Mouse (Mus musculus): ENCODE results near the gene Dgkz. TPM values are rescaled to one million over a fixed set of nuclear protein-coding genes. Genes with fewer than 3 reads are reported as not detected.
A peak's percentile ranks its signal among the peaks of the same experiment; 100 is the strongest.

Dgkz gene
- polyA plus RNA-seq, 1 experiment from 2014 or later, result 34.9 TPM

DNA sequence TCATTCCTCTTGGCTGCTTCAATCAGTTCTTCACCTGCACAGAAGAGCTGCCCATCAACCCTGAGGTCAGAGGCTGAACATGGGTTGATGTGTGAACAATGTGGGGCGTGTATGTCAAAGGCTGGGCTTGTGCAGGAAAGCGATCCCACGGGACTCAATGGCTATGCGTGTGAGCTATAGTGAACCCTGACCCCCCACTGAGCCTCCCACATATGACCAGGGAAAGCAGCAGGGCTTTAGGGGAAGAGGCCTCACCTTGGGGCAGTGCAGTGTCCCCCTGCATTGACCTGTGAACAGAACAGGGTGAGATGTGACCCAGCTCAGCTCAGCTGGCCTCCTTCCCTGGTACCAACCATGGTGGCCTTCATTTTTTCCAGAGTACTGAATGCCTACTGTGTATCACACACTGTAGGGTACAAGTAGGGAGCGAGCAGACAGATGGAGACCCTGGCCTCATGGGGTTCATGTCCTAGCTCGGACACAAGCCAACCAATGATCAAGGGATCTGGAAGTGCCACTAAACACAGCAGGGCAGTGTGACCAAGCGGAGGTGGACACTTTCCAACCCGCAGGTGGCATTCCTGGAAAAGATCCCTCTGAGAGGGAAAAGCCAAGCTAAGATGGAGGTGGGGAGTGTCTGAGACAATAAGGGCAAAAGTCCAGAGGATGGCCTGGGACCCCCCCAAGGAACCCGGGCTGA, 40.7 kb downstream of the Dgkz start:
- WGBS, result 84% methylated on average over 9 of the region's 9 CpGs
- no peaks in the 10 kb centered on the region for H3K27me3 ChIP-seq (ENCODE audit: control insufficient read depth, insufficient read depth, low read length)
- H3K4me1 ChIP-seq (ENCODE audit: control insufficient read depth, insufficient read depth, low read length), result peaks cover 25% of the 10 kb centered on the region
- no peak overlapping the region for H3K27ac ChIP-seq (ENCODE audit: low read length)
- no peak overlapping the region for H3K4me2 ChIP-seq (ENCODE audit: low read depth, low read length)
- ATAC-seq (ENCODE audit: insufficient read depth, low FRiP score), result no peak
- peaks cover 21% of the 10 kb centered on the region; the same call in 1 of the 2 replicates for H3K36me3 ChIP-seq (ENCODE audit: control insufficient read depth, insufficient read depth, low read length)
- no peak overlapping the region for H3K9ac ChIP-seq (ENCODE audit: low read length)
- no peak overlapping the region for H3K4me3 ChIP-seq (replicated peaks; ENCODE audit: low read length)
- no peaks in the 10 kb centered on the region for H3K9me3 ChIP-seq (replicated peaks; ENCODE audit: control insufficient read depth, low read length)

DNA sequence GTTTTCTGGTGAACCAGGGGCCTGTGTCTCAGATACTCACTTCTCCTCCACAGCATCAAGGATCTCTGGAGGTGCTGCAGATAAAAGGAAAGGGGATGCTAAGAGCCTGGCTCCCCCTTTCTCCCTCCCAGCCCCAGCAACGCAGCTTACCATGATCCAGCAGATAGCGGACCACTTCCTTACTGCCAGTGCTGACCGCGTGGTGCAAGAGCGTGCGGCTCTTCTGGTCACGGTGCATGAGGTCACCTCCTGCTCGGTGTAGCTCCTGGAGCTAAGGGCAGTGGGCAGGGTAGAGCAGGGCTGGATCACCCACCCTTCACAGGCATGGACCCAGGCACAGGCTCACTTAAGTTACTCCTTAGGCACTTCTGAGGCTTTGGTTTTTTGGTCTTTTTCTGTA, 41.6 kb downstream of the Dgkz start:
- Histone ChIP-seq H3K4me1 (ENCODE audit: control insufficient read depth, insufficient read depth, low read length) (peaks cover 28% of the 10 kb centered on the region), H3K9ac (ENCODE audit: low read length) (no peak overlapping the region), H3K36me3 (ENCODE audit: control insufficient read depth, insufficient read depth, low read length) (peaks cover 15% of the 10 kb centered on the region; the same call in 1 of the 2 replicates), H3K27ac (ENCODE audit: low read length) (no peak overlapping the region), H3K27me3 (ENCODE audit: control insufficient read depth, insufficient read depth, low read length) (no peaks in the 10 kb centered on the region), H3K4me3 (replicated peaks; ENCODE audit: low read length) (no peak overlapping the region), H3K9me3 (replicated peaks; ENCODE audit: control insufficient read depth, low read length) (no peaks in the 10 kb centered on the region), H3K4me2 (ENCODE audit: low read depth, low read length) (no peak overlapping the region)
- no peak for ATAC-seq (ENCODE audit: insufficient read depth, low FRiP score)
- WGBS, result 40% methylated on average over 8 of the region's 8 CpGs

GRCm38 (mm10) chr2:91933471-91933870, 42.2 kb downstream of the Dgkz start:
- no peak overlapping the region for H3K9ac ChIP-seq (ENCODE audit: low read length)
- 48% methylated on average over 9 of the region's 9 CpGs for WGBS
- H3K4me2 ChIP-seq (ENCODE audit: low read depth, low read length), result no peak overlapping the region
- no peak overlapping the region for H3K4me3 ChIP-seq (replicated peaks; ENCODE audit: low read length)
- peaks cover 15% of the 10 kb centered on the region; the same call in 1 of the 2 replicates for H3K36me3 ChIP-seq (ENCODE audit: control insufficient read depth, insufficient read depth, low read length)
- H3K4me1 ChIP-seq (ENCODE audit: control insufficient read depth, insufficient read depth, low read length), result peaks cover 28% of the 10 kb centered on the region
- ATAC-seq (ENCODE audit: insufficient read depth, low FRiP score), result no peak
- H3K27ac ChIP-seq (ENCODE audit: low read length), result peak overlapping the region; percentile 29; the same call in 1 of the 2 replicates
- H3K9me3 ChIP-seq (replicated peaks; ENCODE audit: control insufficient read depth, low read length), result no peaks in the 10 kb centered on the region
- H3K27me3 ChIP-seq (ENCODE audit: control insufficient read depth, insufficient read depth, low read length), result no peaks in the 10 kb centered on the region

DNA sequence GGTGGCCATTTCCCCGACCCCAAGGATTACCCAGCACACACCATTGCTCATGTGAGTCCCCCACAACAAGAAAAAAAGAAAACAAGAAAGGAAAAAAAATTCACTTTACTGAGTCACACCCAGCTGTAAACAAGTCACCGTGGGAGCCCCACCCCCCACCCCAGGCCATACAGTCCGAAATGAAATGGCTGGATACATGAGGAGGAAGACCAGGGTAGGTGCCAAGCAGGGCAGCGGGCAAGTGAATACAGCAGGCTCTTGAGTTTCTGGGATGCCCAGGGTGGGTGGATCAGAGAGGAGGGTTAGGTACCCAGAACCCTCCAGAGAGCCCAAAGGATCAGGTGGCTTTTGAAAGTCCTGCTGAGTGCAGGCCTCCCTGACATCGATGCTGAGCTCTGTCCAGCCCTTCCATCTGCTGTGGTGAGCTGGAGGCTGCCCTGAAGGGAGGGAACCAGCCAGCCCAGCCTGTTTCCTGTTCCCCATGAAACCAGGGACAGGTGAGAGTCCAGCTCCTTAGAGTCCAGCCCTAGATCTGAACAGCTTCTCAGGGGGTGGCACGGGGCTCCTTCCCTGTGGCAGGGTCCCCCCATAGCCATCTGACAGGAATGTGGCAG, 42.8 kb downstream of the Dgkz start:
- Histone ChIP-seq H3K36me3 (ENCODE audit: control insufficient read depth, insufficient read depth, low read length) (peaks cover 15% of the 10 kb centered on the region; the same call in 1 of the 2 replicates), H3K4me1 (ENCODE audit: control insufficient read depth, insufficient read depth, low read length) (peaks cover 32% of the 10 kb centered on the region), H3K4me2 (ENCODE audit: low read depth, low read length) (peak overlapping the region; percentile 78), H3K4me3 (replicated peaks; ENCODE audit: low read length) (no peak overlapping the region), H3K27ac (ENCODE audit: low read length) (peak overlapping the region; percentile 63; the same call in 1 of the 2 replicates), H3K9ac (ENCODE audit: low read length) (0 out of 2 replicates have a peak overlapping the region, but pooled peaks have one; percentile 85), H3K27me3 (ENCODE audit: control insufficient read depth, insufficient read depth, low read length) (no peaks in the 10 kb centered on the region), H3K9me3 (replicated peaks; ENCODE audit: control insufficient read depth, low read length) (no peaks in the 10 kb centered on the region)
- no peak for ATAC-seq (ENCODE audit: insufficient read depth, low FRiP score)
- 22% methylated on average over 6 of the region's 6 CpGs for WGBS

DNA sequence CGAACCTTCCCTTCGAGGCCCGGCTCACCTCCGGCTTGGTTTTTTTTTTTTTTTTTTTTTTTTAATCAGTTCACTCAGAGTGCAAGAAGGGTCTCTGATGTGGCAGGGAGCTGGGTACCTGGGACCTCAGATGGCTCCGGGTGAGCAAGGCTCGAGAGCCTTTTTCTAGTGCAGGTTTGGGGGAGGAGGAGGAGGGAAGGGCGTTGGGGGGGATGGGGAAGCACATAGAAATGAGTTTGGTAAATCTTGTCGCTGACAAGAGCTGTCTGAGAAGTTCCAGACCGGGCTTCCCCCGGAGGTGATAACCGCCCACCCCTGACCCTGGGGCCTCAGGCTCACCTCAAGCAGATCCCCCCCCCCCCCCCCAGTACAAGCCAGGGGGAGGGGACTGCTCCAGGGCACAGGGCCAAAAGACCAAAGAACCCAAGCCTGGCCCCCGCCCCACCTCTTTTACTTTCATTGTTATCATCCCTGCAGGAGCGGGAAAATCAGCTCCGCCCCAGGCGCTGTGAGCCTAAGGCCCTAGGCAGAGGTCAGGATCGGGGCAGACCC, 43.4 kb downstream of the Dgkz start, which contains the start of gene Mdk:
Gene Mdk (minus strand): TSS at position 138 of the 552 bp plus-strand sequence.
- Histone ChIP-seq H3K36me3 (ENCODE audit: control insufficient read depth, insufficient read depth, low read length) (peaks cover 12% of the 10 kb centered on the region; the same call in 1 of the 2 replicates), H3K27ac (ENCODE audit: low read length) (peak within 1 kb of the TSS; percentile 63), H3K27me3 (ENCODE audit: control insufficient read depth, insufficient read depth, low read length) (no peaks in the 10 kb centered on the region), H3K4me1 (ENCODE audit: control insufficient read depth, insufficient read depth, low read length) (peaks cover 32% of the 10 kb centered on the region), H3K9ac (ENCODE audit: low read length) (peak within 1 kb of the TSS; percentile 85), H3K9me3 (replicated peaks; ENCODE audit: control insufficient read depth, low read length) (no peaks in the 10 kb centered on the region), H3K4me3 (replicated peaks; ENCODE audit: low read length) (peak within 1 kb of the TSS; percentile 54), H3K4me2 (ENCODE audit: low read depth, low read length) (peak within 1 kb of the TSS; percentile 78)
- ATAC-seq (ENCODE audit: insufficient read depth, low FRiP score), result no peak
- 5% methylated on average over 13 of the region's 16 CpGs for WGBS

DNA sequence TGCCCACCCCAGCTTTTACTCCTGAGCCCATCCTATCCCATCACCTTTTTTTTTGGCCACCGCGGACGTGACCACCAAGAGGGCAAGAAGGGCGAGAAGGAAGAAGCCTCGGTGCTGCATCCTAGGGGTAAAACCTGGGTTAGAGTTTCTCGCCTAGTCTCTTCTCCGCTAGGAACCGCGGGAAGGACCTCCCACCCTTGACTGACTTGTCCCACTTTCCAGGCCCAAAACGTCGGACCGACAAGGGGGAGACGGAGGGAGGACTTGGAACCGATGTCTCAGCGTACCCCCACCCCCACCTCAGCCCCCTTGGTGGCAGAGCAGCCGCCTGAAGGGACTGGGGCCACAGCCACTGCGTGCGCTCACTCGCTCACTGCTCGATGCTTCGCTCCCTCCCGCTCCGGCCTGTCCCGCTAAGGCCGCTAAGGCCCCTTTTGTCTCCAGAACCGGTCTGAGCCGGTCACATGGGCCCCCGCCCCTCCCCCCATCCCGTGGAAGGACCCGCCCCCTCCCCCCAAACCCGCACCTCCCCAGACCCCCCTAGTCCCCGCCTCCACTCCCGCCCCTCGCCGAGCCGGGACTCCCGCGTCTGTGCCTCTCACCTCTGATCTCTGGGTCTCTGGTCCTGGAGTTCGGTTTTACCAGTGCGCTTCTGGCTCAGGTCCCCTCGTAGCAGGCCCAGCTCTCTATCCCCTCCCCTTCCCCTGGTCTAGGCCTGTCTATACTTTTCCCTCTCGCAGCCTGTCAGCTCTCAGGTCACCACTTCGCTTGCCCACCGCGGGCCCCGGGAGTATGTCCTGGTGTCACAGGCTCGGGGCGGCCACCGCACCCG, 44.1 kb downstream of the Dgkz start:
- peak; percentile 63 for ATAC-seq (ENCODE audit: insufficient read depth, low FRiP score)
- H3K4me3 ChIP-seq (replicated peaks; ENCODE audit: low read length), result peak overlapping the region; percentile 54
- H3K4me2 ChIP-seq (ENCODE audit: low read depth, low read length), result peak overlapping the region; percentile 78
- 0 out of 2 replicates have a peak, but pooled peaks cover 5% of the 10 kb centered on the region for H3K36me3 ChIP-seq (ENCODE audit: control insufficient read depth, insufficient read depth, low read length)
- WGBS, result 2% methylated on average over 41 of the region's 50 CpGs
- H3K4me1 ChIP-seq (ENCODE audit: control insufficient read depth, insufficient read depth, low read length), result peaks cover 32% of the 10 kb centered on the region
- H3K27me3 ChIP-seq (ENCODE audit: control insufficient read depth, insufficient read depth, low read length), result no peaks in the 10 kb centered on the region
- peak overlapping the region; percentile 85 for H3K9ac ChIP-seq (ENCODE audit: low read length)
- H3K27ac ChIP-seq (ENCODE audit: low read length), result peak overlapping the region; percentile 63
- H3K9me3 ChIP-seq (replicated peaks; ENCODE audit: control insufficient read depth, low read length), result no peaks in the 10 kb centered on the region

- Histone ChIP-seq H3K4me1 (ENCODE audit: control insufficient read depth, insufficient read depth, low read length) (peaks cover 32% of the 10 kb centered on the region), H3K27me3 (ENCODE audit: control insufficient read depth, insufficient read depth, low read length) (no peaks in the 10 kb centered on the region), H3K9ac (ENCODE audit: low read length) (peak overlapping the region; percentile 85), H3K4me3 (replicated peaks; ENCODE audit: low read length) (peak overlapping the region; percentile 54), H3K27ac (ENCODE audit: low read length) (peak overlapping the region; percentile 63), H3K4me2 (ENCODE audit: low read depth, low read length) (peak overlapping the region; percentile 78), H3K9me3 (replicated peaks; ENCODE audit: control insufficient read depth, low read length) (no peaks in the 10 kb centered on the region), H3K36me3 (ENCODE audit: control insufficient read depth, insufficient read depth, low read length) (0 out of 2 replicates have a peak, but pooled peaks cover 5% of the 10 kb centered on the region)
- no peak for ATAC-seq (ENCODE audit: insufficient read depth, low FRiP score)
- WGBS, result 7% methylated on average over 23 of the region's 23 CpGs
Measured at GRCm38 (mm10) chr2:91930761-91931291, 44.8 kb downstream of the Dgkz start.

DNA sequence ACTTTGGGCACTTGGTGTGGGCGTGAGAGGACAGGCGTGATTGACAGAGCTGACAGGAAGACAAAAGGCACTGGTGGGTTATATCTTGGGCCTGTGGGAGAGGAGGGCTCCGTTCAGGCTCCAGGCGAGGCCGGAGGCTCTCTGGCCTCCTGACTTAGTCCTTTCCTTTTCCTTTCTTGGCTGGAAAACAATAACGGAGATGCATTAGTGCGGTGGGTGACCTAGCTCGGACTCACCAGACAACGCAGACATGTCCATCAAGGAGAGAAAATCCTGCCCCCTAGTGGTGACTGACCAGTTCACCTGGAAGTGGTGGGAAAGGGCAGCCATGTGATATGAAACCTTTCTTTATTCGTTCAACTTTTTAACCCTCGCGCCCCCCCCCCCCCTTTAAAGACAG, 45.7 kb downstream of the Dgkz start:
- Histone ChIP-seq H3K27me3 (ENCODE audit: control insufficient read depth, insufficient read depth, low read length) (no peaks in the 10 kb centered on the region), H3K9me3 (replicated peaks; ENCODE audit: control insufficient read depth, low read length) (no peaks in the 10 kb centered on the region), H3K4me2 (ENCODE audit: low read depth, low read length) (peak overlapping the region; percentile 78), H3K4me3 (replicated peaks; ENCODE audit: low read length) (peak overlapping the region; percentile 54), H3K27ac (ENCODE audit: low read length) (no peak overlapping the region), H3K4me1 (ENCODE audit: control insufficient read depth, insufficient read depth, low read length) (peaks cover 32% of the 10 kb centered on the region), H3K9ac (ENCODE audit: low read length) (peak overlapping the region; percentile 85; the same call in 1 of the 2 replicates), H3K36me3 (ENCODE audit: control insufficient read depth, insufficient read depth, low read length) (0 out of 2 replicates have a peak, but pooled peaks cover 5% of the 10 kb centered on the region)
- 15% methylated on average over 12 of the region's 12 CpGs for WGBS
- ATAC-seq (ENCODE audit: insufficient read depth, low FRiP score), result no peak

All from stomach, embryonic 16.5 days (tissue).